Mouse (Mus musculus) monocyte, adult 2 months (primary cell): ENCODE data around the gene Selplg.
"Not testable (repeated sequence)": the region's sequence is repeated elsewhere in the genome, so short reads cannot be mapped to it uniquely, and the experiment has no call there.

Source experiments
- DNase-seq, 2 experiments: peaks; one replicate each; pipeline ENCODE4 v3.0.0; 2022; ENCODE audit warnings: low spot score in 2 of 2, low read depth in 1 of 2

Selplg gene

GRCm38 (mm10) chr5:113796401-113797148, 35.9 kb downstream of the Selplg start:
- no peak for DNase-seq

- DNase-seq: no peak
Measured at GRCm38 (mm10) chr5:113791197-113792095, 41.0 kb downstream of the Selplg start.

- no peak for DNase-seq
Measured at GRCm38 (mm10) chr5:113790453-113791196, 41.8 kb downstream of the Selplg start.

- DNase-seq: no peak
Measured at GRCm38 (mm10) chr5:113789075-113789788, 43.2 kb downstream of the Selplg start.

- no peak for DNase-seq
Measured at GRCm38 (mm10) chr5:113788645-113789044, 43.8 kb downstream of the Selplg start.

GRCm38 (mm10) chr5:113786985-113787384, 45.5 kb downstream of the Selplg start:
- DNase-seq: no peak

GRCm38 (mm10) chr5:113784104-113784503, 48.3 kb downstream of the Selplg start:
- not testable (repeated sequence) for DNase-seq

- DNase-seq: no peak
Measured at GRCm38 (mm10) chr5:113783581-113784001, 48.9 kb downstream of the Selplg start.

- DNase-seq: no peak
Measured at GRCm38 (mm10) chr5:113782624-113783023, 49.8 kb downstream of the Selplg start.

GRCm38 (mm10) chr5:113781875-113782274, 50.6 kb downstream of the Selplg start:
- no peak for DNase-seq

- DNase-seq: no peak
Measured at GRCm38 (mm10) chr5:113781254-113781653, 51.2 kb downstream of the Selplg start.

GRCm38 (mm10) chr5:113780763-113781162, 51.7 kb downstream of the Selplg start:
- no peak for DNase-seq

GRCm38 (mm10) chr5:113780082-113780752, 52.2 kb downstream of the Selplg start:
- DNase-seq: no peak

- DNase-seq: no peak
Measured at GRCm38 (mm10) chr5:113779569-113779968, 52.9 kb downstream of the Selplg start.

- not testable (repeated sequence) for DNase-seq
Measured at GRCm38 (mm10) chr5:113777728-113778127, 54.7 kb downstream of the Selplg start.

GRCm38 (mm10) chr5:113776896-113777226, 55.6 kb downstream of the Selplg start:
- DNase-seq: peak; percentile 57 to 76

- DNase-seq: peak; percentile 31 to 57
Measured at GRCm38 (mm10) chr5:113776128-113776895, 56.1 kb downstream of the Selplg start.

- DNase-seq: no peak
Measured at GRCm38 (mm10) chr5:113775585-113775984, 56.9 kb downstream of the Selplg start.

GRCm38 (mm10) chr5:113773664-113774063, 58.8 kb downstream of the Selplg start:
- peak; percentile 78 to 96 for DNase-seq
